Mouse (Mus musculus) T-cell, adult 66 days (primary cell): Measurements from ENCODE around the gene Gm3183. TPM values are rescaled to one million over a fixed set of nuclear protein-coding genes. Genes with fewer than 3 reads are reported as not detected.

ENCODE experiments used
- total RNA-seq, 2 experiments: library from RNA; stranded (reverse); gene quantifications; 3 replicates in 1 of 2; 4 replicates in 1 of 2; pipeline ENCODE4 v1.2.4; 2023

Gene Gm3183
- not detected for total RNA-seq

GRCm38 (mm10) chr5:94865136-94865535 is at the start of gene Gm3183:
TSS of gene Gm3183 (plus strand) at chr5:94865436.

Other genes starting within 250 kb of the Gm3183 start
- not detected for gene Gm3147, start 249.1 kb upstream of the Gm3183 start, total RNA-seq
- gene Gm6509, start 241.5 kb upstream of the Gm3183 start, total RNA-seq = not detected
- gene Gm6205, start 217.1 kb upstream of the Gm3183 start, total RNA-seq = not detected
- not detected for gene Gm6367, start 123.2 kb downstream of the Gm3183 start, total RNA-seq
- not detected for gene Gm7942, start 241.5 kb downstream of the Gm3183 start, total RNA-seq